In genomic region chr17:46129741-46130498, GRCm38 (mm10) we compare ENCODE assay signal across 9 mouse cellular contexts. TPM values are rescaled to one million over a fixed set of nuclear protein-coding genes. Genes with fewer than 3 reads are reported as not detected.
DNase-seq lines count a peak whose midpoint lies in the region; TF ChIP-seq lines count a peak whose summit lies in the region.
"Had no signal": no experiment of that assay in that cellular context is flagged by ENCODE, and none has a peak within 500 bp of the region (broad histone marks: within the 10 kb centered on the region; RNA-seq: fewer than 3 reads in every experiment).

No protein-coding gene starts in this region.

- H3K4me1 ChIP-seq in lung, adult 2 months (ENCODE audit: control insufficient read depth, insufficient read depth, low read length), result peaks cover 16% of the 10 kb centered on the region

- TF ChIP-seq CTCF in lung, adult 2 months (IDR thresholded peaks at IDR 0.05; ENCODE audit: insufficient read depth, low read length), result no peak

- TF ChIP-seq POLR2A in lung, adult 2 months (IDR thresholded peaks at IDR 0.05; ENCODE audit: borderline replicate concordance, extremely low read depth, low read depth, low read length), result no peak

- peak; percentile 23 to 49 for DNase-seq in adrenal gland, postnatal 36 days
- no peak for DNase-seq in adrenal gland, adult 18-20 months (ENCODE audit: low spot score in 2 of 2)
- peak; percentile 63 to 64 for DNase-seq in lung, adult 18-20 months
- no peak for DNase-seq in lung, adult 2 months
- peak; percentile 69 for DNase-seq in heart, postnatal 4 days
- DNase-seq in testis, postnatal 10 days (ENCODE audit: low spot score), result peak; percentile 69
- no peak for DNase-seq in embryo, embryonic 10.5 days (ENCODE audit: low spot score)
- no peak for DNase-seq in cerebellum, adult 9-10 months

- WGBS in lung, adult 2 months, result 61% methylated on average over 13 of the region's 13 CpGs

- H3K4me3 ChIP-seq in lung, adult 2 months (replicated peaks; ENCODE audit: extremely low read depth, low read depth, low read length), result no peak overlapping the region
- H3K4me3 ChIP-seq: hindbrain, embryonic 15.5 days had no signal

RNA-seq across cellular contexts. Expression of gene Rsph9, which starts 14.1 kb away (rescaled TPM):
- 10 to 100 TPM in 1 of 2 experiments, 1 to 10 TPM in 1; 7.9 to 12.8 TPM for total RNA-seq in adrenal gland, postnatal 36 days (2021)
- total RNA-seq in adrenal gland, adult 18-20 months (2021), result 10 to 100 TPM in 1 of 2 experiments, 1 to 10 TPM in 1; 8.5 to 12.2 TPM
- polyA plus RNA-seq in lung, adult 2 months (2012; rRNA removed), result 26.0 and 28.1 TPM in 2 replicates
- total RNA-seq in heart, postnatal 4 days (2021), result 1 to 10 TPM; 1.5 to 2.8 TPM

RNA-seq across cellular contexts. Expression of gene Mrps18a, which starts 19.1 kb away (rescaled TPM):
- total RNA-seq in adrenal gland, postnatal 36 days (2021), result 100 to 1,000 TPM in 1 of 2 experiments, 10 to 100 TPM in 1; 99.1 to 106 TPM
- 100 to 1,000 TPM in 1 of 2 experiments, 10 to 100 TPM in 1; 99.5 to 100 TPM for total RNA-seq in adrenal gland, adult 18-20 months (2021)
- 41.3 and 44.9 TPM in 2 replicates for polyA plus RNA-seq in lung, adult 2 months (2012; rRNA removed)
- 100 to 1,000 TPM; 106 to 110 TPM for total RNA-seq in heart, postnatal 4 days (2021)

RNA-seq across cellular contexts. Expression of gene Mad2l1bp, which starts 23.4 kb away (rescaled TPM):
- total RNA-seq in adrenal gland, postnatal 36 days (2021), result 10 to 100 TPM; 19.7 to 20.1 TPM
- 10 to 100 TPM; 11.9 to 13.3 TPM for total RNA-seq in adrenal gland, adult 18-20 months (2021)
- 13.1 and 13.8 TPM in 2 replicates for polyA plus RNA-seq in lung, adult 2 months (2012; rRNA removed)
- total RNA-seq in heart, postnatal 4 days (2021), result 10 to 100 TPM; 16.2 to 17.5 TPM

RNA-seq across cellular contexts. Expression of gene Gtpbp2, which starts 30.9 kb away (rescaled TPM):
- total RNA-seq in adrenal gland, postnatal 36 days (2021), result 10 to 100 TPM; 67.4 to 78.1 TPM
- total RNA-seq in adrenal gland, adult 18-20 months (2021), result 10 to 100 TPM; 75.8 to 79.5 TPM
- 134 and 161 TPM in 2 replicates for polyA plus RNA-seq in lung, adult 2 months (2012; rRNA removed)
- total RNA-seq in heart, postnatal 4 days (2021), result 10 to 100 TPM; 78.1 to 84.9 TPM

Comparison
In these comparisons a context has a peak if more than half of its experiments do, and no peak if none do; other contexts are left out.
1. DNase-seq: peak in adrenal gland, postnatal 36 days (2 of 2), lung, adult 18-20 months (2 of 2), heart, postnatal 4 days (single experiment) and testis, postnatal 10 days (single experiment); none in adrenal gland, adult 18-20 months (0 of 2), lung, adult 2 months (single experiment), embryo, embryonic 10.5 days (single experiment) and cerebellum, adult 9-10 months (single experiment).